Mouse (Mus musculus): Measurements from ENCODE around the gene Rock2.

Gene Rock2

GRCm38 (mm10) chr12:16894396-16895220, at the start of gene Rock2:
Gene Rock2, plus strand, starts transcription at chr12:16894895.
- in situ Hi-C loops (cut with MboI, MseI), result no loop called here

- in situ Hi-C loops (cut with MboI, MseI), result no loop called here
Measured at GRCm38 (mm10) chr12:16847204-16847792, 47.4 kb upstream of the Rock2 start.

- in situ Hi-C loops (cut with MboI, MseI), result no loop called here
Measured at GRCm38 (mm10) chr12:16848501-16848900, 46.2 kb upstream of the Rock2 start.

GRCm38 (mm10) chr12:16849821-16850220, 44.9 kb upstream of the Rock2 start:
- in situ Hi-C loops (cut with MboI, MseI), result no loop called here

GRCm38 (mm10) chr12:16850431-16851375, 44.0 kb upstream of the Rock2 start:
- in situ Hi-C loops (cut with MboI, MseI), result no loop called here

- in situ Hi-C loops (cut with MboI, MseI), result no loop called here
Measured at GRCm38 (mm10) chr12:16853431-16854165, 41.1 kb upstream of the Rock2 start.

- in situ Hi-C loops (cut with MboI, MseI), result no loop called here
Measured at GRCm38 (mm10) chr12:16855632-16856305, 38.9 kb upstream of the Rock2 start.

GRCm38 (mm10) chr12:16856306-16856679, 38.4 kb upstream of the Rock2 start:
- in situ Hi-C loops (cut with MboI, MseI), result no loop called here

- in situ Hi-C loops (cut with MboI, MseI), result no loop called here
Measured at GRCm38 (mm10) chr12:16858081-16858480, 36.6 kb upstream of the Rock2 start.

- in situ Hi-C loops (cut with MboI, MseI), result no loop called here
Measured at GRCm38 (mm10) chr12:16859781-16860180, 34.9 kb upstream of the Rock2 start.

- in situ Hi-C loops (cut with MboI, MseI), result no loop called here
Measured at GRCm38 (mm10) chr12:16860533-16860932, 34.2 kb upstream of the Rock2 start.

- in situ Hi-C loops (cut with MboI, MseI), result no loop called here
Measured at GRCm38 (mm10) chr12:16860961-16861360, 33.7 kb upstream of the Rock2 start.

GRCm38 (mm10) chr12:16864477-16864876, 30.2 kb upstream of the Rock2 start:
- in situ Hi-C loops (cut with MboI, MseI), result no loop called here

GRCm38 (mm10) chr12:16865871-16866270, 28.8 kb upstream of the Rock2 start:
- in situ Hi-C loops (cut with MboI, MseI), result no loop called here

- in situ Hi-C loops (cut with MboI, MseI), result no loop called here
Measured at GRCm38 (mm10) chr12:16866460-16866859, 28.2 kb upstream of the Rock2 start.

- in situ Hi-C loops (cut with MboI, MseI), result no loop called here
Measured at GRCm38 (mm10) chr12:16867306-16867705, 27.4 kb upstream of the Rock2 start.

- in situ Hi-C loops (cut with MboI, MseI), result no loop called here
Measured at GRCm38 (mm10) chr12:16868618-16869017, 26.1 kb upstream of the Rock2 start.

- in situ Hi-C loops (cut with MboI, MseI), result no loop called here
Measured at GRCm38 (mm10) chr12:16869091-16869778, 25.5 kb upstream of the Rock2 start.

GRCm38 (mm10) chr12:16869870-16870404, 24.8 kb upstream of the Rock2 start:
- in situ Hi-C loops (cut with MboI, MseI), result no loop called here
